Mouse (Mus musculus) hindbrain, embryonic 13.5 days (tissue): ENCODE measurements around the gene Brwd1. TPM values are rescaled to one million over a fixed set of nuclear protein-coding genes. Genes with fewer than 3 reads are reported as not detected.
A peak's percentile ranks its signal among the peaks of the same experiment; 100 is the strongest.

Experiments
- ATAC-seq: fragments of 200-750 bp; cut with Nextera tagmentation; 2 replicates; pipeline ENCODE4 v1.8.0; 2017; ENCODE audit warnings: moderate TSS enrichment; ENCODE audit not compliant: low FRiP score
- H3K27ac ChIP-seq: fragments of 300-500 bp; sonication (generic); 2 replicates; pipeline ENCODE4 v1.5.1; 2015; ENCODE audit warnings: inconsistent platforms, mild to moderate bottlenecking, moderate library complexity
- H3K27me3 ChIP-seq: fragments of 300-500 bp; sonication (generic); 2 replicates; pipeline ENCODE4 v1.6.1; 2015; ENCODE audit warnings: mild to moderate bottlenecking, inconsistent platforms
- H3K36me3 ChIP-seq: fragments of 300-500 bp; sonication (generic); 2 replicates; pipeline ENCODE4 v1.6.1; 2015; ENCODE audit warnings: mild to moderate bottlenecking, inconsistent platforms
- H3K4me1 ChIP-seq: fragments of 300-500 bp; sonication (generic); replicated peaks from 2 replicates; pipeline ENCODE4 v1.6.1; 2015; ENCODE audit warnings: inconsistent platforms
- H3K4me2 ChIP-seq: fragments of 300-500 bp; sonication (generic); 2 replicates; pipeline ENCODE4 v1.6.1; 2015; ENCODE audit warnings: inconsistent platforms, mild to moderate bottlenecking, moderate library complexity
- H3K4me3 ChIP-seq: fragments of 300-500 bp; sonication (generic); 2 replicates; pipeline ENCODE4 v1.5.1; 2015; ENCODE audit warnings: mild to moderate bottlenecking, inconsistent platforms
- H3K9ac ChIP-seq: fragments of 300-500 bp; sonication (generic); 2 replicates; pipeline ENCODE4 v1.6.1; 2015; ENCODE audit warnings: mild to moderate bottlenecking, inconsistent platforms
- H3K9me3 ChIP-seq: fragments of 300-500 bp; sonication (generic); 2 replicates; pipeline ENCODE4 v1.6.1; 2016; ENCODE audit warnings: inconsistent platforms
- WGBS: fragments of 180-500 bp; shearing (Covaris S2); methylation state at CpG from one replicate; pipeline ENCODE4 v1.1.7; 2015; 5-methylcytosine and 5-hydroxymethylcytosine counted together
- microRNA-seq: library from miRNA; unstranded; fragments of <30 nt; microRNA quantifications from one replicate; pipeline ENCODE4, GENCODE M21; 2016
- polyA plus RNA-seq: library from polyadenylated mRNA; unstranded; fragments of >200 nt; fragmentation: Nextera tagmentation; extraction: Ambion mirVana; gene quantifications from 2 replicates; pipeline ENCODE4 v1.2.1, GENCODE M21; 2015

The Brwd1 gene
- polyA plus RNA-seq, 1 experiment from 2014 or later = 279 TPM

GRCm38 (mm10) chr16:95958080-95958479 lies 124.2 kb downstream of the Brwd1 start:
- no peaks in the 10 kb centered on the region for H3K4me1 ChIP-seq
- ATAC-seq = no peak

GRCm38 (mm10) chr16:95956618-95957017 lies 125.7 kb downstream of the Brwd1 start:
- WGBS = 72% methylated on average over 5 of the region's 5 CpGs
- Histone ChIP-seq H3K9ac (no peak overlapping the region), H3K36me3 (no peaks in the 10 kb centered on the region), H3K9me3 (no peaks in the 10 kb centered on the region), H3K4me1 (no peaks in the 10 kb centered on the region), H3K27ac (no peak overlapping the region), H3K4me2 (no peak overlapping the region), H3K27me3 (no peaks in the 10 kb centered on the region), H3K4me3 (no peak overlapping the region)
- no peak for ATAC-seq

More at GRCm38 (mm10) chr16:95958080-95958479, 124.2 kb downstream of the Brwd1 start:
- Histone ChIP-seq H3K4me3 (no peak overlapping the region), H3K27me3 (no peaks in the 10 kb centered on the region), H3K27ac (no peak overlapping the region), H3K36me3 (no peaks in the 10 kb centered on the region), H3K4me2 (no peak overlapping the region), H3K9me3 (no peaks in the 10 kb centered on the region), H3K9ac (no peak overlapping the region)
- WGBS = 88% methylated on average over 8 of the region's 8 CpGs

DNA sequence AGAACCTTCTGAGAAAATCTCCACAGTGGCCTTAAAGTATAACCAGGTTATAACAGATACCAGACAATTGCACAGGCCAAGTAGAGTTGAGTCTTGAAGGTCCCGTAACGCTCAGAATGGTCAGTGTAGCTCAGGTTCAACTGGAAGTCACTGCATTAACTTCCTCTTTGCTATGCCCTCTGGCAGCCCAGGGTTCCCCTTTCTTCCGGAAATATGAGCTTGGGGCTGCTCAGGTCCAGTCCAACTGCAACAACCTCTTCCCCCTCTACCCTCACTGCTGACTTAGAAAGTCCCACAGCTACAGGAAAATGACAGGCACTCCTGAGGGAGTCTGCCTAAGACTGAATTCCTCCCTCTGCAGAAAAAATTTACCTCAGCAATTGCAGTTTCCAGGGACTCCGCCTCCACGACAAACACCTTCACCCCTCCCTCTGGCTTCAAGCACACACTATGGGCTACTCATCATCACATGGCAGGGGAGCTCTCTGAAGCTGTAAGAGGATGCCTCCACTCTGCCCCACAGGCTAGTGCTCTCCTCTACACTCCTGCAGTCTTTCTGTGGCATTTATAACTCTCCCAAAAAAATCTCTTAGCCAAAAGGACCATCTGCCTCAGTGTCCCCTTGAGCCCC lies 126.5 kb downstream of the Brwd1 start:
- 91% methylated on average over 5 of the region's 5 CpGs for WGBS
- no peaks in the 10 kb centered on the region for H3K9me3 ChIP-seq
- H3K9ac ChIP-seq = no peak overlapping the region
- H3K4me1 ChIP-seq = no peaks in the 10 kb centered on the region
- H3K27ac ChIP-seq = no peak overlapping the region
- no peaks in the 10 kb centered on the region for H3K36me3 ChIP-seq
- H3K4me2 ChIP-seq = no peak overlapping the region
- no peak for ATAC-seq
- no peak overlapping the region for H3K4me3 ChIP-seq
- H3K27me3 ChIP-seq = no peaks in the 10 kb centered on the region

DNA sequence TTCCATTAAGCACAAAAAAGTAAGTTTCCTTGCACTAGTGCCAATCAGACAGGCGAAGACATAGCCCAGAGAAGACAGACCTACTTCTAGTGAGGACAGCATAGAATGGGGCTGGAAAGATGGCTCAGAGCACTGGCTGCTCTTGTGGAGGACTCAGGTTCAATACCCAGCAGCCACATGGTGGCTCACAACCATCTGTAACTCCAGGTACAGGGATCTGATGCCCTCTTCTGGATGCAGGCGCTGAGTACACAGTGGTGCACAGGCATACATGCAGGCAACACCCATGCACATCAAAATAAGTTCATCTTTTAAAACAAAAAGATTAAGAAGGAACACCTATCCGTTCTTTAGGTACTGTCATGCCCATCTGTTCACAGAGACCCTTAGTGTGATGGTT lies 128.0 kb downstream of the Brwd1 start:
- ATAC-seq = no peak
- Histone ChIP-seq H3K4me1 (no peaks in the 10 kb centered on the region), H3K27me3 (no peaks in the 10 kb centered on the region), H3K27ac (no peak overlapping the region), H3K9me3 (no peaks in the 10 kb centered on the region), H3K36me3 (no peaks in the 10 kb centered on the region), H3K4me3 (no peak overlapping the region), H3K4me2 (no peak overlapping the region), H3K9ac (no peak overlapping the region)
- WGBS = 90% methylated on average over 3 of the region's 3 CpGs

- H3K27me3 ChIP-seq = no peaks in the 10 kb centered on the region
- ATAC-seq = no peak
- H3K9ac ChIP-seq = no peak overlapping the region
- no peak overlapping the region for H3K4me3 ChIP-seq
- H3K4me1 ChIP-seq = no peaks in the 10 kb centered on the region
- no peak overlapping the region for H3K27ac ChIP-seq
- no peaks in the 10 kb centered on the region for H3K36me3 ChIP-seq
- no peak overlapping the region for H3K4me2 ChIP-seq
- WGBS = 92% methylated on average over 4 of the region's 4 CpGs
- H3K9me3 ChIP-seq = no peaks in the 10 kb centered on the region
Measured at GRCm38 (mm10) chr16:95953159-95953650, 129.1 kb downstream of the Brwd1 start.

- H3K9me3 ChIP-seq = no peaks in the 10 kb centered on the region
- H3K27me3 ChIP-seq = peaks cover 4% of the 10 kb centered on the region; the same call in 1 of the 2 replicates
- H3K4me1 ChIP-seq = no peaks in the 10 kb centered on the region
- no peak overlapping the region for H3K27ac ChIP-seq
- H3K9ac ChIP-seq = no peak overlapping the region
- ATAC-seq = no peak
- no peak overlapping the region for H3K4me2 ChIP-seq
- H3K36me3 ChIP-seq = no peaks in the 10 kb centered on the region
- H3K4me3 ChIP-seq = no peak overlapping the region
- 96% methylated on average over 2 of the region's 2 CpGs for WGBS
Measured at GRCm38 (mm10) chr16:95951471-95951870, 130.9 kb downstream of the Brwd1 start.

DNA sequence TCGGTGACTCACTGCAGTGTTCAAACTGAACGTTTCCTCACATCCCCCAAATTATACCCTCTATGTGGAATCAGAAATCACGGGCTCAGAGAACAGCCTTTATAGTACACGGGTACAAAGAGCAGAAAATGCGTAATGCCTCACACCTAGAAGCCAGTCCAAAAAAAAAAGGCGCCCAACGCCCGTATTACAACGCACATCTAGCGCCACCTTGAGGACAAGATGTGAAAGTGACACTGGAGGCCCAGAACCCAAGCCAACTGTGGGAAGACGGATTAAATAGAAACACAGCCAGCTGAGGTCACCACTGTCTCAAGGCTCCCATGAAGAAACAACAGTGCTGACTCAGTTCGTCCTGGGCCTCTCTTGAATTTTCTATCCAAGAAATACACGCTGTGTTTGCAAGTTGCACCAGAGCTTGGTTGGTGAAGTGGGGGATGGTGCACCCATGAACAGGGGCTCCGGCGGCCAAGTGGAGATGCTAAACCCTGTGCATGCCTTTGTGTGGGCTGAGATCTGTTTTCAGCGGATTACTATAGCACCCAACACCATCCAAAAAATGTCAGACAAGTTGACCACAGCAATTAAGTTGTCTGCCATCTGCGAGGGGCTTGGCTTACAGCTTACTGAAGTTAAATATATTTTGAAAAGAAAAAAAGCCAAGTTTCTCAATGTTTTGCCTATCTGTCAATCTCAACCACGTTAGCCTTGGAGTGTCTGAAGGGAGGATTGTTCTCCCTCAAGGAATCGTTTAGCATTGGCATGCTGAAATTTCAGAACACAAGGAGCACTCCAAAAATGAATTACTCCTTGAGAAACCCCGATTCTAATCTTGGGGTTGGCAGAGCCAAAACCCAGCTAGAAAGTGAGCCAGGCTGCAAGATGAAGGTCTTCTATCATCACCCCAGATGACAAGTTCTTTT lies 136.7 kb downstream of the Brwd1 start:
- Histone ChIP-seq H3K27ac (0 out of 2 replicates have a peak overlapping the region, but pooled peaks have one; percentile 23), H3K9me3 (no peaks in the 10 kb centered on the region), H3K36me3 (no peaks in the 10 kb centered on the region), H3K4me2 (peak overlapping the region; percentile 26; the same call in 1 of the 2 replicates), H3K4me3 (no peak overlapping the region), H3K4me1 (no peaks in the 10 kb centered on the region; the same call in 1 of the 2 replicates), H3K27me3 (peaks cover 5% of the 10 kb centered on the region; the same call in 1 of the 2 replicates), H3K9ac (0 out of 2 replicates have a peak overlapping the region, but pooled peaks have one; percentile 19)
- 31% methylated on average over 20 of the region's 20 CpGs for WGBS
- ATAC-seq = 0 out of 2 replicates have a peak, but pooled peaks have one; percentile 28

DNA sequence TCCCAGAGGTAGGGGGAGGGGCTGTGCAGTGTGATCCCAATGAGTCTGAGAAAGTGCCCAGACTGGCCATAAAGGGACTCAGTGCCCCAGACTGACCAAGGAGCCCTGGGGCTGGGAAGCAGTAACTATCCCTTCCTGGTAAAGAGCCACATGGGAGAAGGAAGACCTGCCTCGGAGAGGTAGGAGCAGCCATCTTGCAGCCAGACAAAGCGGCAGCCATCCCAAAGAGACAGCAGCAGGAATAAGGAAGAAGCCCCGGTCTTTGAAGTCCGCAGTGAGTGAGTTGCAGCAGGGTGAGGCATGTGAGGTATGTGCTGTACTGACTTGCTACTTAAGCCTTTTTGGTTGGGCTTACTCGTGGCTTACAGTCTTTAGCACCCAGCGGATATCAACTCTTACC lies 139.1 kb downstream of the Brwd1 start:
- Histone ChIP-seq H3K4me1 (no peaks in the 10 kb centered on the region; the same call in 1 of the 2 replicates), H3K4me2 (no peak overlapping the region), H3K9me3 (no peaks in the 10 kb centered on the region), H3K36me3 (no peaks in the 10 kb centered on the region), H3K27ac (no peak overlapping the region), H3K9ac (no peak overlapping the region), H3K27me3 (peaks cover 5% of the 10 kb centered on the region; the same call in 1 of the 2 replicates), H3K4me3 (no peak overlapping the region)
- WGBS = 92% methylated on average over 6 of the region's 6 CpGs
- ATAC-seq = no peak

Small RNA genes within 50 kb of the gene (microRNA-seq; reads per million reads assigned to microRNA genes)
- gene Gm27833 = not detected

Other genes with a start within 250 kb of the Brwd1 start
- gene Psmg1, start 91.6 kb downstream of the Brwd1 start, polyA plus RNA-seq = 60.8 and 64.0 TPM in 2 replicates
- gene Hmgn1, start 45.2 kb upstream of the Brwd1 start, polyA plus RNA-seq = 433 and 477 TPM in 2 replicates
- gene Wrb, start 62.9 kb upstream of the Brwd1 start, polyA plus RNA-seq = 169 and 172 TPM in 2 replicates
- 1.6 and 2.1 TPM in 2 replicates for gene Lca5l, start 109.7 kb upstream of the Brwd1 start, polyA plus RNA-seq
- 1.6 and 2.9 TPM in 2 replicates for gene Sh3bgr, start 117.9 kb upstream of the Brwd1 start, polyA plus RNA-seq
- 2.4 TPM in 2 replicates for gene B3galt5, start 153.3 kb upstream of the Brwd1 start, polyA plus RNA-seq